Mouse (Mus musculus) kidney, postnatal 14 days (tissue): Measurements from ENCODE around the gene Gripap1.
"Not testable (repeated sequence)": the region's sequence is repeated elsewhere in the genome, so short reads cannot be mapped to it uniquely, and the experiment has no call there.

Source experiments
- DNase-seq: peaks from one replicate; pipeline ENCODE4 v3.0.0; 2022; ENCODE audit warnings: mixed read lengths

Gene Gripap1

GRCm38 (mm10) chrX:7779294-7779693 is 10.3 kb upstream of the Gripap1 start:
- no peak for DNase-seq

DNA sequence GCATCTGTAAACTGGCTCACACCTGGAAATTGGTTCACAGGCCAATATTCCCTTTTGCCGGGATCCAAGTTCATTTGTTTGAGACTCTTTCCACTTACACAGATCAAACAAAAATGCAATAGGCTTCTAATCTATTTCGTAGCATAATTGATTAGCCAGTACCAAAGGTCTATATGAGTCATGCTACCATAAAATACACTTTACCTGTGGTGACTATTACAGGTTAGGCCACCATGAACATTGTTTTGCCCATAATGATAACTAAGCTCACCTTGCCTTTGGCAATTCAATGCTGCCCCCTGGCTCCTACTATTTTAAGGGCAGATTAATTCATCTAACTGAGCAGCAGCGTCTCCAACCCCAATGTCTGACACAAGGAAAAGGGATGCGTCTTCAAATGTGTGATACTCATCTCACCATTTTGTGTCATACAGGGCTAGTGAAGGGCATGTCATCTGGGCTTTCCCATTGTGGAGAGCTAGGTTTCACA is 6.9 kb upstream of the Gripap1 start:
- DNase-seq, result no peak

- no peak for DNase-seq
Measured at GRCm38 (mm10) chrX:7790309-7790708, 744 bp downstream of the Gripap1 start.

DNA sequence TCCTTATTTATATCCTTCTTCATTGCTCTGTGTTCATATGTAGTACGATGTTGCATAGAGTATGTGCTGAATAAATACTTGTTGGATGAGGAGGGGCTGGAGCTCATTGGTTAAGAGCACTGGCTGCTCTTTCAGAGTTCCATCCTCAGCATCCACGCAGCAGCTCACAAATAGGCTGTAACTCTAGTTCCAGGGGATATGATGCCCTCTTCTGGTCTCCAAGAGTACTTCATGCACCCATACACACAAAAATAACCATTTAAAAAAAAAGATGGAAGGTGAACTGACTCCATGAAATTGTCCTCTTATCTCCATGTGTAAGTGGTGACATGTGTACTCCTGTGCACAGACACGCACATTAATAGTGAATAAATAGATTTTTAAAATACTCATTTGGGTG is 3.8 kb downstream of the Gripap1 start:
- DNase-seq, result peak; percentile 10

DNA sequence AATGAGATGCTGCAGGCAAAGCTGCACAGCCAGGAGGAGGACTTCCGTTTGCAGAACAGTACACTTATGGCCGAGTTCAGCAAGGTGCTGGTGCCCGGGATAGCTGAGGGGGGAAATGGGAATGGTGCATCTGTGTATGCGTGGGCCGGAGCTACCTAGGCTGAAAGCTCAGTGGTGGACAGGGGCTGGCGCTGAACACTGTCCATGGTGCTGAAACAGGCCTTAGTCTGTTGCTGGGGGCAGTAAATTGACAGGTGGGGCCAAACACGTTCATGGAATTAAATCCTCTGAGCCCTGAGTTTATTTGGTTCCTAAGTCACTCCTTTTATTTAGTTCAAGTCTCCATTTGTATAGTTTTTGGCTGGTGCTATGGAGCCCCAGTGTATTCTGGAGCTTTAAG is 5.5 kb downstream of the Gripap1 start:
- DNase-seq, result peak; percentile 47

- DNase-seq, result peak; percentile 44
Measured at GRCm38 (mm10) chrX:7797327-7797726, 7.8 kb downstream of the Gripap1 start.

DNA sequence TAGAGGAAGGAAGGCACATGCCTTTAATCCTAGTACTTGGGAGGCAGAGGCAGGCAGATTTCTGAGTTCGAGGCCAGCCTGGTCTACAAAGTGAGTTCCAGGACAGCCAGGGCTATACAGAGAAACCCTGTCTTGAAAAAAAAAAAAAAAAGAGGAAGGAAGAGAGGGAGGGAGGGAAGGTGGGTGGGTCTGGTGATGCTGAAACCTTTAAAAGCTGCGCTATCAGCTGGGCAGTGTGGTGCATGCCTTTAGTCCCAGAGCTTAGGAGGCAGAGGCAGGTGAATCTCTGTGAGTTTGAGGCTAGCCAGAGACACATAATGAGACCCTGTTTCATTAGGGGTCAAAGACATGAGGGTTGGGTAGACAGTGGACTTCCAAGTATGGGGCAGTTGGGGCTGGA is 12.6 kb downstream of the Gripap1 start:
- not testable (repeated sequence) for DNase-seq

GRCm38 (mm10) chrX:7815016-7815415 is 25.5 kb downstream of the Gripap1 start:
- DNase-seq, result peak; percentile 12

- peak; percentile 29 for DNase-seq
Measured at GRCm38 (mm10) chrX:7821865-7822779, 32.6 kb downstream of the Gripap1 start, which contains the start of gene Kcnd1. Kcnd1 (plus strand) TSS chrX:7822289.

- no peak for DNase-seq
Measured at GRCm38 (mm10) chrX:7837146-7837545, 47.6 kb downstream of the Gripap1 start.

DNA sequence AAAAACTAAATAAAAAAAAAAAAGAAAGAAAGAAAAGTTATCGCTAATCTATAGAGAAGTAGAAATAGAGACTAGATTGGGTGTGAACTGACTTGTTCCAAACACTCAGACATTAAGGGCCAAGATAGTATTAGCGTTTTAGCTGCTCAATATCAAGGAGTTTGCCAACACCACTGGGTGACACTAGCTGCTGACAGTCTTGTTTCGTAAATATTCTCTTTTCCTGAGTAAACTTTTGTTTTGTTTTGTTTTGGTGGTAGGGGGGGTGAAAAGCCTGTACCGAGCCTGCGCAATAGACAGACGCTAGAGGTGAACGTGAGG is 51.2 kb downstream of the Gripap1 start:
- no peak for DNase-seq

DNA sequence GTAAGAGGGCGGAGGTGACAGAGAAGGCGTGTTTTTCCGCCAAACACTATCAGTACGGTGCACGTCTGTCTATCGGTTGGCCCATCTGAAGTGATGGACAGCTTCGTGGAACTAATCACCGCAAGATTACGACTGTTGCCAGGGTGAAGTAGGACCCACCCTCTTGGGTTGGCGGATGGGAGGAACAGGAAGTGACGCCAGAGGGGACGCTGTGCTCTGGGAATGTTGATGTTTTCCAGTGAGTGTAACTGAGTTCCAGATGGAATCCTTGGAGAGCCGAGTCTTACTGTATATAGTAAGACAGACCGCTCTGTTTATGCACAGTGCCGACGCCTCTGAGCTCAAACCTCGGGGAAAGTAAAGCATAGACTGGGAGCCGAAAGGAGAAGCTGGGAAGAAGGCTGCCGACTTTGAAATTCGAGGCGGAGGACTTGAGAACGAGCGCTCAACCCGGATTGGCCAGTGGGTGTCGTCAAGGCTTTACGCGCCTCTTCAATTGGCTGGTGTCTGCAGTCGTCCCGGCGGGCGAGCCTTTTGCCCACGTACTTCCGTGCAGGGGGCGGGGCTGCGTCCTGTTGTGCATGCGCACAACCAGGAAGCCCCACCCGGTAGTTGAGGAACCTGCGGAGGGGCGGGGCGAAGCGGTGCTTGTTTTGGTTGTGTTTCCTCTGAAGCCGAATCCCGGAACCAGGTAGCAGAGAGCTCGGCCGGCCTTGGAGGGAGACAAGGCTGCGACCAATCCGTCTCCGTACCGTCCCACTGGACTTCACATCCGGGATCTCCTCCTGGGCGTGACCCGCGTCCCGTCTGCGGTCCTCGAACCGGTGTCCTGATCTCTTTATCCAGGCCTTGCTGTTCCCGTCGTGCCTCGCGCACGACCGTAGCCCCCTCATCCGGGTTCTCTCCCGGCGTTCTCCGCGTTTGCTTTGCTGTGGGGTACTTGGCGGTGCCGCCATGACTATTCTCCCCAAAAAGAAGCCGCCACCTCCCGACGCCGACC is 51.9 kb downstream of the Gripap1 start, which contains the start of gene Otud5:
Gene Otud5 (plus strand): TSS at position 202 of the 1,000 bp plus-strand sequence.
- DNase-seq, result peak; percentile 95

- peak; percentile 7 for DNase-seq
Measured at GRCm38 (mm10) chrX:7842318-7842717, 52.8 kb downstream of the Gripap1 start.

GRCm38 (mm10) chrX:7847845-7848244 is 58.3 kb downstream of the Gripap1 start:
- DNase-seq, result no peak

GRCm38 (mm10) chrX:7854578-7854977 is 65.0 kb downstream of the Gripap1 start:
- peak; percentile 17 for DNase-seq

- no peak for DNase-seq
Measured at GRCm38 (mm10) chrX:7859191-7859753, 69.7 kb downstream of the Gripap1 start.

- DNase-seq, result no peak
Measured at GRCm38 (mm10) chrX:7863181-7863580, 73.6 kb downstream of the Gripap1 start.

GRCm38 (mm10) chrX:7864551-7864950 is 75.0 kb downstream of the Gripap1 start:
- DNase-seq, result no peak

DNA sequence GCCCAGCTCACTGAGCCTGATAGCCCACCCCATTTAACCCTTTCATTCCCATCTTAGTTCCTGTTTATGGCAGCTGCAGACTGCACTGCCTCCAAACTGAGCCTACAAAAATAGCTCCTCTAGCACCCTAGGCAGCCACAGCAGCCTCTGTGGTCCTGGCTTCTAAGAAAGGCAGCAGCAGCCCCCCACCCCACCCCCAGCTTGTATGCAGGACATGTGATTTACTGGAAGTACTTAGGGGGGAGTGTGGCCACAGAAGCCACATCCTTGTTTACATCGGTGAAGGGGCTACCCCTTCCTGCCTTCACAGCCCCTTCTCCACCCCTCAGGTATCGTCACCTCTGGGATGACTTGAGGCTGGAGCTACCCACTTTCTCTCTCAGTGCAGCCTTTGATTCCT is 75.8 kb downstream of the Gripap1 start:
- DNase-seq, result no peak

DNA sequence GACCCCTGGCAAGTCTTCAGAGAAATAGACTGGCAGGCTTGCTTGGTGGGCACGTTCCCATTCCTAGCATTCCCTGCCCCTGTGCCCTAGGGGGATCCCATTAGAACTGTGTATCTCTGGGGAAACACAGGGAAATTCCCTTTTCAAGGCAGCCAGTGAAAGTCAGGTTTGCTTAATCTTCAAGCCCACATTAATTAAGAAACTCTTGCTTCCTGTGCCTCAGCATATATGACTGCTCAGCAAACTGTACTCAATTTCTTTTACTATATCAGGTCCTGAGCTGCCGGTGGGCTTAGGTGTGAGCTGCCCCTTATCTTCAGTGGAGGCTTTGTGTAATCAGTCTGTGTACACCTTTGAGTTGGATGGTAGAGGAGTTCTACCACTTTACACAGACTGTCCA is 76.2 kb downstream of the Gripap1 start:
- DNase-seq, result no peak

- DNase-seq, result no peak
Measured at GRCm38 (mm10) chrX:7867141-7867540, 77.6 kb downstream of the Gripap1 start.

- DNase-seq, result no peak
Measured at GRCm38 (mm10) chrX:7868506-7868905, 78.9 kb downstream of the Gripap1 start.

- DNase-seq, result no peak
Measured at GRCm38 (mm10) chrX:7869826-7870225, 80.3 kb downstream of the Gripap1 start.
